In the genomic region with DNA sequence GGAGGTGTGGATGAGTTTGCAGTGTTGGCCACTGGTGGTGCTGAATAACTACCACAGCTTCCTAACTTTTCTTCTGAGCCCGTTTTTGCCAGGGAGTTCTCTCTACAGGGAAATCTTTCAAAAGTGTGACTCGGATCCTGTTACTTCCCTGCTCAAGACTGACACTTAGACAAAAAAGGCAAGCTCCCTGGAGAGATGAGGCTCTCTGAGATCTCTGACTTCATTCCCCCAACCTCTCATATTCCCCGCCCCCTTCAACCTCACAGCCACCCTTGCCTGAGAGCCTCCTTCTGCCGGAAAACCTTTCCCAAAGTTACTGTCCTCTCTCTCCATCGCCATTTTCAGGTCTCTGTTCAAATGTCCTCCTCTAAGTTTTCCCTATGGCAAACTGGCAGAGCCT, we compare ENCODE assay signal across 21 mouse cellular contexts. TPM values are rescaled to one million over a fixed set of nuclear protein-coding genes. Genes with fewer than 3 reads are reported as not detected.
DNase-seq lines count a peak whose midpoint lies in the region; ATAC-seq and TF ChIP-seq lines count a peak whose summit lies in the region.
"Had no signal": no experiment of that assay in that cellular context is flagged by ENCODE, and none has a peak within 500 bp of the region (broad histone marks: within the 10 kb centered on the region; RNA-seq: fewer than 3 reads in every experiment).

No protein-coding gene starts in this region.

- peak overlapping the region; percentile 59 for H3ac ChIP-seq in C2C12 (ENCODE audit: control insufficient read depth, insufficient read length, low read depth)

- 0 out of 2 replicates have a peak, but pooled peaks cover 3% of the 10 kb centered on the region for H3K27me3 ChIP-seq in heart, embryonic 13.5 days (replicated peaks)
- no peaks in the 10 kb centered on the region for H3K27me3 ChIP-seq in C2C12 (ENCODE audit: control insufficient read depth, insufficient read depth, insufficient read length)
- H3K27me3 ChIP-seq: embryonic facial prominence, embryonic 15.5 days; forebrain, embryonic 15.5 days had no signal

- no peak for ATAC-seq in heart, embryonic 13.5 days (ENCODE audit: extremely low read depth, insufficient number of reproducible peaks, low FRiP score, low TSS enrichment)
- ATAC-seq: forebrain, embryonic 15.5 days; hindbrain, embryonic 16.5 days; inflammation-experienced regulatory T-cells, adult 6 months; intestine, postnatal 0 days had no signal

- no peak overlapping the region for H3K4me3 ChIP-seq in heart, embryonic 13.5 days
- H3K4me3 ChIP-seq in C2C12 (ENCODE audit: insufficient read depth, poor library complexity, severe bottlenecking), result no peak overlapping the region
- no peak overlapping the region for H3K4me3 ChIP-seq in brown adipose tissue, adult 24 weeks (ENCODE audit: insufficient read depth, low read depth, low read length)
- H3K4me3 ChIP-seq: embryonic facial prominence, embryonic 15.5 days; forebrain, embryonic 15.5 days had no signal

- no peaks in the 10 kb centered on the region for H3K9me3 ChIP-seq in heart, embryonic 13.5 days
- H3K9me3 ChIP-seq: embryonic facial prominence, embryonic 15.5 days; forebrain, embryonic 15.5 days had no signal

- H3K36me3 ChIP-seq in heart, embryonic 13.5 days, result no peaks in the 10 kb centered on the region
- no peaks in the 10 kb centered on the region for H3K36me3 ChIP-seq in C2C12 (ENCODE audit: control insufficient read depth, insufficient read depth)
- H3K36me3 ChIP-seq: embryonic facial prominence, embryonic 15.5 days; forebrain, embryonic 15.5 days had no signal

- no peak for DNase-seq in heart, adult 11 months
- peak; percentile 61 for DNase-seq in 3134 (ENCODE audit: extremely low read depth, insufficient read length, low spot score)
- DNase-seq in right cerebral cortex, postnatal 25 days, result no peak
- no peak for DNase-seq in spleen, adult 18-20 months
- DNase-seq: adrenal gland, adult 8-10 months; adrenal gland, postnatal 36 days; B cell, adult 2 months; cerebellum, adult 18-20 months; cerebellum, postnatal 10 days; embryo, embryonic 11 days; gastrocnemius, postnatal 25 days; kidney, adult 9 months had no signal

- H3K79me3 ChIP-seq in C2C12 (ENCODE audit: low read depth), result no peaks in the 10 kb centered on the region

- no peak overlapping the region for H3K9ac ChIP-seq in heart, embryonic 13.5 days
- H3K9ac ChIP-seq: embryonic facial prominence, embryonic 15.5 days; forebrain, embryonic 15.5 days had no signal

- TF ChIP-seq CTCF in C2C12 (IDR thresholded peaks at IDR 0.05; ENCODE audit: control insufficient read depth, insufficient read depth, insufficient read length), result no peak

- no peak overlapping the region for H3K4me2 ChIP-seq in heart, embryonic 13.5 days
- H3K4me2 ChIP-seq: embryonic facial prominence, embryonic 15.5 days; forebrain, embryonic 15.5 days; heart, embryonic 11.5 days had no signal

- H3K27ac ChIP-seq in heart, embryonic 13.5 days (replicated peaks), result 0 out of 2 replicates have a peak overlapping the region, but pooled peaks have one; percentile 9
- peak overlapping the region; percentile 6; the same call in 1 of the 2 replicates for H3K27ac ChIP-seq in brown adipose tissue, adult 24 weeks (replicated peaks; ENCODE audit: low read depth, low read length)
- H3K27ac ChIP-seq: embryonic facial prominence, embryonic 15.5 days; forebrain, embryonic 15.5 days had no signal

- no peaks in the 10 kb centered on the region for H3K79me2 ChIP-seq in C2C12 (ENCODE audit: control insufficient read depth, insufficient read depth)

- 35% methylated on average over 5 of the region's 5 CpGs for WGBS in heart, embryonic 13.5 days

- peaks cover 24% of the 10 kb centered on the region for H3K4me1 ChIP-seq in heart, embryonic 13.5 days
- H3K4me1 ChIP-seq in brown adipose tissue, adult 24 weeks (ENCODE audit: control insufficient read depth, insufficient read depth, insufficient read length, low read length), result peaks cover 19% of the 10 kb centered on the region
- H3K4me1 ChIP-seq: forebrain, embryonic 15.5 days had no signal

TF ChIP-seq in C2C12, 6 proteins besides CTCF, POLR2A, EP300 and RAD21:
- TF ChIP-seq MYOD1 (IDR thresholded peaks at IDR 0.05; ENCODE audit: control insufficient read depth, insufficient read length, low read depth) (no peak), CEBPB (IDR thresholded peaks at IDR 0.05; ENCODE audit: low read depth) (no peak), USF1 (IDR thresholded peaks at IDR 0.05; ENCODE audit: low read depth) (no peak)

RNA-seq across cellular contexts. Expression of a gene that starts 14.8 kb away (rescaled TPM):
- polyA plus RNA-seq in heart, embryonic 13.5 days (2015; fragmentation: Nextera tagmentation; extraction: Ambion mirVana), result 8.3 and 11.6 TPM in 2 replicates
- 169 TPM for polyA plus RNA-seq in C2C12 (2012; fragmentation: generic; extraction: Trizol)
- 5.6 and 14.8 TPM in 2 replicates for polyA plus RNA-seq in brown adipose tissue, adult 24 weeks (2012; ENCODE audit: insufficient read depth, insufficient read length, missing spikeins)

Comparison
In these comparisons a context has a peak if more than half of its experiments do, and no peak if none do; other contexts are left out.
1. RNA of a gene that starts 14.8 kb away (polyA plus RNA-seq): 169 TPM in C2C12 (single experiment); 5.6 to 14.8 TPM in brown adipose tissue, adult 24 weeks and 8.3 to 11.6 TPM in heart, embryonic 13.5 days; every median in the first group is over 10 times any median in the second.